Mouse (Mus musculus) lung, postnatal 0 days (tissue): ENCODE measurements around the gene Gm47283. TPM values are rescaled to one million over a fixed set of nuclear protein-coding genes. Genes with fewer than 3 reads are reported as not detected.
"Not testable (repeated sequence)": the region's sequence is repeated elsewhere in the genome, so short reads cannot be mapped to it uniquely, and the experiment has no call there.

ENCODE experiments used
- ATAC-seq: fragments of 200-750 bp; cut with Nextera tagmentation; 2 replicates; pipeline ENCODE4 v1.8.0; 2017; ENCODE audit warnings: moderate library complexity
- DNase-seq: peaks from one replicate; pipeline ENCODE4 v3.0.0-alpha.2; 2016; ENCODE audit warnings: low spot score
- H3K27ac ChIP-seq: fragments of 300-500 bp; sonication (generic); 2 replicates; pipeline ENCODE4 v1.5.1; 2014; ENCODE audit warnings: antibody characterized with exemption, mild to moderate bottlenecking, low read length, mixed read lengths
- H3K27me3 ChIP-seq: fragments of 300-500 bp; sonication (generic); replicated peaks from 2 replicates; pipeline ENCODE4 v1.6.1; 2014; ENCODE audit warnings: low read length, mixed read lengths; ENCODE audit not compliant: insufficient read depth
- H3K36me3 ChIP-seq: fragments of 300-500 bp; sonication (generic); 2 replicates; pipeline ENCODE4 v1.6.1; 2014; ENCODE audit warnings: low read length, mixed read lengths; ENCODE audit not compliant: insufficient read depth
- H3K4me1 ChIP-seq: fragments of 300-500 bp; sonication (generic); 2 replicates; pipeline ENCODE4 v1.6.1; 2014; ENCODE audit warnings: antibody characterized with exemption, low read depth, low read length, mixed read lengths; ENCODE audit not compliant: insufficient read depth
- H3K4me2 ChIP-seq: fragments of 300-500 bp; sonication (generic); replicated peaks from 2 replicates; pipeline ENCODE4 v1.6.1; 2014; ENCODE audit warnings: low read depth, mild to moderate bottlenecking, low read length, moderate library complexity, mixed read lengths
- H3K4me3 ChIP-seq: fragments of 300-500 bp; sonication (generic); 2 replicates; pipeline ENCODE4 v1.5.1; 2014; ENCODE audit warnings: low read depth, low read length
- H3K9ac ChIP-seq: fragments of 300-500 bp; sonication (generic); replicated peaks from 2 replicates; pipeline ENCODE4 v1.6.1; 2014; ENCODE audit warnings: low read depth, mild to moderate bottlenecking
- H3K9me3 ChIP-seq: fragments of 300-500 bp; sonication (generic); 2 replicates; pipeline ENCODE4 v1.6.1; 2016; ENCODE audit warnings: low read length, mixed read lengths
- CTCF ChIP-seq: IDR thresholded peaks from 2 replicates; pipeline ENCODE4 v1.5.1; 2016; ENCODE audit warnings: antibody characterized with exemption, mild to moderate bottlenecking
- EP300 ChIP-seq: IDR thresholded peaks from 2 replicates; pipeline ENCODE4 v1.6.1; 2016; ENCODE audit warnings: antibody characterized with exemption, mild to moderate bottlenecking, control low read depth
- WGBS: fragments of 180-500 bp; shearing (Covaris S2); extraction: QIAGEN DNeasy Blood & Tissue Kit; methylation state at CpG from one replicate; pipeline ENCODE4 v1.1.7; 2014; 5-methylcytosine and 5-hydroxymethylcytosine counted together
- polyA plus RNA-seq: library from polyadenylated mRNA; unstranded; fragments of >200 nt; fragmentation: Nextera tagmentation; extraction: Ambion mirVana; gene quantifications from 2 replicates; pipeline ENCODE4 v1.2.1, GENCODE M21; 2015

The Gm47283 gene
- polyA plus RNA-seq, 1 experiment from 2014 or later: not detected

- WGBS: 57% methylated on average over 14 of the region's 14 CpGs
- Histone ChIP-seq H3K27me3 (no peaks in the 10 kb centered on the region), H3K4me2 (no peak overlapping the region), H3K9me3 (peaks cover 24% of the 10 kb centered on the region), H3K4me1 (no peaks in the 10 kb centered on the region), H3K36me3 (peaks cover 6% of the 10 kb centered on the region; the same call in 1 of the 2 replicates), H3K27ac (no peak overlapping the region), H3K9ac (no peak overlapping the region), H3K4me3 (no peak overlapping the region)
- TF ChIP-seq CTCF: no peak
- no peak for TF ChIP-seq EP300
- DNase-seq: peak; percentile 79
- peak; percentile 10 for ATAC-seq
Measured at GRCm38 (mm10) chrY:90740013-90740561, 44.5 kb upstream of the Gm47283 start.

GRCm38 (mm10) chrY:90741006-90741405 lies 43.5 kb upstream of the Gm47283 start:
- H3K36me3 ChIP-seq, H3K4me1 ChIP-seq, H3K27me3 ChIP-seq, H3K27ac ChIP-seq, H3K4me3 ChIP-seq, H3K4me2 ChIP-seq, H3K9ac ChIP-seq: not testable (repeated sequence)
- DNase-seq: peak; percentile 49
- H3K9me3 ChIP-seq: peaks cover 24% of the 10 kb centered on the region
- WGBS: 86% methylated on average over 38 of the region's 38 CpGs
- peak; percentile 33 for ATAC-seq

- H3K4me2 ChIP-seq, H3K27me3 ChIP-seq, H3K27ac ChIP-seq, H3K4me1 ChIP-seq, H3K9ac ChIP-seq, H3K36me3 ChIP-seq, H3K4me3 ChIP-seq: not testable (repeated sequence)
- 84% methylated on average over 41 of the region's 43 CpGs for WGBS
- H3K9me3 ChIP-seq: peaks cover 24% of the 10 kb centered on the region
- DNase-seq (peak; percentile 44), ATAC-seq (peak; percentile 25)
Measured at GRCm38 (mm10) chrY:90741452-90742260, 42.9 kb upstream of the Gm47283 start.

GRCm38 (mm10) chrY:90742261-90743052 lies 42.1 kb upstream of the Gm47283 start:
- ATAC-seq, H3K27me3 ChIP-seq, H3K4me1 ChIP-seq, H3K9ac ChIP-seq, H3K27ac ChIP-seq, H3K36me3 ChIP-seq, H3K4me2 ChIP-seq, H3K4me3 ChIP-seq: not testable (repeated sequence)
- DNase-seq: peak; percentile 36
- WGBS: 91% methylated on average over 49 of the region's 49 CpGs
- peaks cover 24% of the 10 kb centered on the region for H3K9me3 ChIP-seq

- not testable (repeated sequence) for H3K4me1 ChIP-seq, H3K4me3 ChIP-seq, H3K27ac ChIP-seq, H3K9ac ChIP-seq, H3K4me2 ChIP-seq, H3K36me3 ChIP-seq, ATAC-seq, H3K27me3 ChIP-seq
- peaks cover 24% of the 10 kb centered on the region for H3K9me3 ChIP-seq
- 91% methylated on average over 46 of the region's 46 CpGs for WGBS
- peak; percentile 4 for DNase-seq
Measured at GRCm38 (mm10) chrY:90743053-90743810, 41.3 kb upstream of the Gm47283 start.

GRCm38 (mm10) chrY:90743811-90744220 lies 40.7 kb upstream of the Gm47283 start:
- Histone ChIP-seq H3K27ac (no peak overlapping the region), H3K36me3 (peaks cover 2% of the 10 kb centered on the region; the same call in 1 of the 2 replicates), H3K4me3 (no peak overlapping the region), H3K9ac (no peak overlapping the region), H3K9me3 (peaks cover 22% of the 10 kb centered on the region), H3K27me3 (no peaks in the 10 kb centered on the region), H3K4me1 (no peaks in the 10 kb centered on the region), H3K4me2 (no peak overlapping the region)
- WGBS: 90% methylated on average over 21 of the region's 21 CpGs
- ATAC-seq (no peak), DNase-seq (no peak)
- no peak for TF ChIP-seq CTCF
- no peak for TF ChIP-seq EP300

- 55% methylated on average over 51 of the region's 51 CpGs for WGBS
- peak overlapping the region; percentile 34; the same call in 1 of the 2 replicates for H3K4me2 ChIP-seq
- not testable (repeated sequence) for H3K36me3 ChIP-seq, H3K4me3 ChIP-seq, H3K27me3 ChIP-seq, H3K4me1 ChIP-seq, H3K9ac ChIP-seq, H3K27ac ChIP-seq
- ATAC-seq (peak; percentile 87), DNase-seq (peak; percentile 78)
- peaks cover 17% of the 10 kb centered on the region for H3K9me3 ChIP-seq
Measured at GRCm38 (mm10) chrY:90744381-90744981, 40.1 kb upstream of the Gm47283 start.

- H3K36me3 ChIP-seq, DNase-seq, ATAC-seq, H3K27ac ChIP-seq, H3K9ac ChIP-seq, H3K4me3 ChIP-seq, H3K4me1 ChIP-seq, H3K4me2 ChIP-seq, H3K27me3 ChIP-seq: not testable (repeated sequence)
- WGBS: 93% methylated on average over 5 of the region's 5 CpGs
- peaks cover 13% of the 10 kb centered on the region for H3K9me3 ChIP-seq
Measured at GRCm38 (mm10) chrY:90745256-90745655, 39.3 kb upstream of the Gm47283 start.
